Mouse (Mus musculus) olfactory bulb, adult 2 months (tissue): ENCODE results near the gene Rhot2.

Source experiments
- CTCF ChIP-seq: fragments of 200-500 bp; IDR thresholded peaks from 2 replicates; pipeline ENCODE4 v1.5.1; 2012; ENCODE audit warnings: low read depth, mild to moderate bottlenecking, low read length, moderate library complexity; ENCODE audit not compliant: insufficient read depth
- POLR2A ChIP-seq: fragments of 200-500 bp; IDR thresholded peaks from 2 replicates; pipeline ENCODE4 v1.6.1; 2012; ENCODE audit warnings: mild to moderate bottlenecking, low read depth, low read length, moderate library complexity; ENCODE audit not compliant: insufficient read depth

- TF ChIP-seq CTCF (no peak), POLR2A (no peak)
These were observed 5.0 kb downstream of the Rhot2 start for GRCm38 (mm10) chr17:25839455-25840235.
